26 mouse cellular contexts compared by ENCODE assay signal in the genomic region with DNA sequence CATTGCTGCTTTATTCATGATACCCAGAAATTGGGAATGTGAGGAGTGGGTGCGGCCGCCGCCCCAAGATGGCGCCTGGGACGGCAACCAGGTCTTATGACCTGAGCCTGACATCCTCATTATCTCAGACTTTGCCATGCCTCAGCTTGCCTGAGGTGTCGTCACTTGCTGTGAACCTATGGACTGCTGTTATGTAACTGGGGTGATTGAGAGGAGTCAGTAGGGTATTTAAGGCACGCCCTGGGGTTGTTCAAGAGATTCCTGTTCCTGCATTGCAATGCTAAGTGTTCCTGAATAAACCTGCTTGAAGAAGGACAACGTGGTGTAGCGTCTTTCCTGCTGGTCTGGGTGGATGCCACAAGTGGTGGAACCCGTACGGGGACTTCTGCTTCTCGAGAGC.
"Had no signal": no experiment of that assay in that cellular context is flagged by ENCODE, and none has a peak within 500 bp of the region (broad histone marks: within the 10 kb centered on the region; RNA-seq: fewer than 3 reads in every experiment).

No protein-coding gene starts in this region.

- H3K4me1 ChIP-seq: heart, embryonic 13.5 days; heart, embryonic 15.5 days; hindbrain, embryonic 13.5 days; hindbrain, embryonic 15.5 days; kidney, embryonic 15.5 days; limb, embryonic 10.5 days; limb, embryonic 12.5 days; liver, embryonic 12.5 days had no signal

- H3K4me2 ChIP-seq: heart, embryonic 11.5 days; heart, embryonic 13.5 days; heart, embryonic 15.5 days; hindbrain, embryonic 13.5 days; hindbrain, embryonic 15.5 days; kidney, embryonic 15.5 days; limb, embryonic 12.5 days; liver, embryonic 12.5 days had no signal

- H3K36me3 ChIP-seq: heart, embryonic 13.5 days; heart, embryonic 15.5 days; hindbrain, embryonic 13.5 days; hindbrain, embryonic 15.5 days; kidney, embryonic 15.5 days; limb, embryonic 10.5 days; limb, embryonic 12.5 days; liver, embryonic 12.5 days had no signal

- H3K27me3 ChIP-seq: heart, embryonic 13.5 days; heart, embryonic 15.5 days; hindbrain, embryonic 13.5 days; hindbrain, embryonic 15.5 days; kidney, embryonic 15.5 days; limb, embryonic 12.5 days; liver, embryonic 12.5 days had no signal

- H3K9ac ChIP-seq: heart, embryonic 13.5 days; heart, embryonic 15.5 days; hindbrain, embryonic 13.5 days; hindbrain, embryonic 15.5 days; kidney, embryonic 15.5 days; limb, embryonic 12.5 days; liver, embryonic 12.5 days; liver, embryonic 14.5 days had no signal

- H3K9me3 ChIP-seq: heart, embryonic 15.5 days; hindbrain, embryonic 15.5 days; kidney, embryonic 15.5 days; limb, embryonic 10.5 days had no signal

- H3K4me3 ChIP-seq: heart, adult 2 months; heart, embryonic 13.5 days; heart, embryonic 15.5 days; hindbrain, embryonic 13.5 days; hindbrain, embryonic 15.5 days; kidney, embryonic 15.5 days; left cerebral cortex, adult 2 months; limb, embryonic 10.5 days; limb, embryonic 12.5 days; liver, embryonic 12.5 days had no signal

- DNase-seq: gastrocnemius, postnatal 14 days; gastrocnemius, postnatal 36 days; heart, adult 11 months; heart, adult 2 months; heart, postnatal 14 days; heart, postnatal 36 days; kidney, adult 18-20 months; kidney, adult 8-10 months; kidney, postnatal 14 days; kidney, postnatal 36 days; layer of hippocampus, adult 9-11 months; liver had no signal

- H3K27ac ChIP-seq: heart, adult 2 months; heart, embryonic 13.5 days; heart, embryonic 15.5 days; hindbrain, embryonic 13.5 days; hindbrain, embryonic 15.5 days; hindbrain, postnatal 0 days; kidney, embryonic 15.5 days; kidney, postnatal 0 days; left cerebral cortex, adult 2 months; limb, embryonic 10.5 days; limb, embryonic 12.5 days; liver, embryonic 12.5 days; liver, embryonic 14.5 days had no signal

- ATAC-seq: hindbrain, postnatal 0 days; intestine, postnatal 0 days; liver, embryonic 12.5 days had no signal
